Mouse (Mus musculus): ENCODE results near the gene Gm14124. TPM values are rescaled to one million over a fixed set of nuclear protein-coding genes. Genes with fewer than 3 reads are reported as not detected.

The Gm14124 gene
- not detected in 2 replicates for polyA plus RNA-seq (2021; fragmentation: Nextera tagmentation)
- long read RNA-seq, experiment 1: 0 reads
- long read RNA-seq, experiment 2: 0 reads

GRCm38 (mm10) chr2:150257291-150257690, at the start of gene Gm14124:
Gm14124 (plus strand) TSS chr2:150257517.

GRCm38 (mm10) chr2:150217600-150218362, 39.5 kb upstream of the Gm14124 start, which contains the start of gene Zfp937:
Zfp937 (plus strand) TSS chr2:150218073.

GRCm38 (mm10) chr2:150255491-150255890, 1.8 kb upstream of the Gm14124 start, which contains the start of gene Gm21994:
Gm21994 (minus strand) TSS chr2:150255591.

Other genes with a start within 250 kb of the Gm14124 start
- 9.2 and 9.5 TPM in 2 replicates for gene Zfp120, start 120.8 kb upstream of the Gm14124 start, polyA plus RNA-seq (2021; fragmentation: Nextera tagmentation)
- not detected in 2 replicates for gene Gm10770, start 77.8 kb upstream of the Gm14124 start, polyA plus RNA-seq (2021; fragmentation: Nextera tagmentation)
- gene Gm14139, start 75.8 kb upstream of the Gm14124 start, polyA plus RNA-seq (2021; fragmentation: Nextera tagmentation): not detected in 2 replicates
- gene Zfp937, start 39.4 kb upstream of the Gm14124 start, polyA plus RNA-seq (2021; fragmentation: Nextera tagmentation): 4.0 and 4.6 TPM in 2 replicates
- gene Gm21994, start 1.9 kb upstream of the Gm14124 start, polyA plus RNA-seq (2021; fragmentation: Nextera tagmentation): 0.67 and 1.2 TPM in 2 replicates
- gene Gm10130, start 66.2 kb downstream of the Gm14124 start, polyA plus RNA-seq (2021; fragmentation: Nextera tagmentation): 0.98 TPM in 1 of 2 replicates, not detected in the other
- gene 3300002I08Rik, start 105.2 kb downstream of the Gm14124 start, polyA plus RNA-seq (2021; fragmentation: Nextera tagmentation): 6.0 TPM in 2 replicates
- gene Zfp442, start 194.0 kb downstream of the Gm14124 start, polyA plus RNA-seq (2021; fragmentation: Nextera tagmentation): 3.6 and 3.9 TPM in 2 replicates
- gene Zfp345, start 227.6 kb downstream of the Gm14124 start, polyA plus RNA-seq (2021; fragmentation: Nextera tagmentation): not detected in 2 replicates